Mouse (Mus musculus) heart, embryonic 11.5 days (tissue): ENCODE measurements around the gene Slc38a6. TPM values are rescaled to one million over a fixed set of nuclear protein-coding genes. Genes with fewer than 3 reads are reported as not detected.

ENCODE experiments used
- ATAC-seq: fragments of 200-750 bp; cut with Nextera tagmentation; replicated peaks from 2 replicates; pipeline ENCODE4 v1.8.0; 2017; ENCODE audit warnings: moderate library complexity; ENCODE audit not compliant: insufficient number of reproducible peaks, low FRiP score, low TSS enrichment
- H3K27ac ChIP-seq: fragments of 300-500 bp; sonication (generic); 2 replicates; pipeline ENCODE4 v1.5.1; 2014; ENCODE audit warnings: mild to moderate bottlenecking, low read depth, low read length
- H3K27me3 ChIP-seq: fragments of 300-500 bp; sonication (generic); 2 replicates; pipeline ENCODE4 v1.6.1; 2014; ENCODE audit warnings: mild to moderate bottlenecking, low read length, mixed read lengths; ENCODE audit not compliant: control insufficient read depth, insufficient read depth
- H3K36me3 ChIP-seq: fragments of 300-500 bp; sonication (generic); 2 replicates; pipeline ENCODE4 v1.6.1; 2014; ENCODE audit warnings: mild to moderate bottlenecking, low read length, moderate library complexity, mixed read lengths; ENCODE audit not compliant: control insufficient read depth, insufficient read depth
- H3K4me1 ChIP-seq: fragments of 300-500 bp; sonication (generic); 2 replicates; pipeline ENCODE4 v1.6.1; 2014; ENCODE audit warnings: low read length; ENCODE audit not compliant: control insufficient read depth, insufficient read depth
- H3K4me2 ChIP-seq: fragments of 300-500 bp; sonication (generic); 2 replicates; pipeline ENCODE4 v1.6.1; 2014; ENCODE audit warnings: mild to moderate bottlenecking, moderate library complexity
- H3K4me3 ChIP-seq: fragments of 300-500 bp; sonication (generic); 2 replicates; pipeline ENCODE4 v1.5.1; 2014; ENCODE audit warnings: low read depth, low read length
- H3K9ac ChIP-seq: fragments of 300-500 bp; sonication (generic); 2 replicates; pipeline ENCODE4 v1.6.1; 2014; ENCODE audit warnings: mild to moderate bottlenecking, low read depth, low read length, moderate library complexity
- H3K9me3 ChIP-seq: fragments of 300-500 bp; sonication (generic); replicated peaks from 2 replicates; pipeline ENCODE4 v1.6.1; 2016; ENCODE audit warnings: low read length; ENCODE audit not compliant: control insufficient read depth
- WGBS: fragments of 180-500 bp; shearing (Covaris S2); extraction: QIAGEN DNeasy Blood & Tissue Kit; methylation state at CpG from one replicate; pipeline ENCODE4 v1.1.7; 2014; ENCODE audit not compliant: insufficient replicate concordance; 5-methylcytosine and 5-hydroxymethylcytosine counted together
- polyA plus RNA-seq: library from polyadenylated mRNA; unstranded; fragments of >200 nt; fragmentation: Nextera tagmentation; extraction: Ambion mirVana; gene quantifications from 2 replicates; pipeline ENCODE4 v1.2.1, GENCODE M21; 2014

The Slc38a6 gene
- polyA plus RNA-seq, 1 experiment from 2014 or later = 8.7 TPM

- no peaks in the 10 kb centered on the region for H3K4me1 ChIP-seq
- 86% methylated on average over 2 of the region's 2 CpGs for WGBS
- H3K4me2 ChIP-seq = no peak overlapping the region
These were observed 14.0 kb downstream of the Slc38a6 start for GRCm38 (mm10) chr12:73300531-73300930.

GRCm38 (mm10) chr12:73304636-73305035 lies 18.1 kb downstream of the Slc38a6 start:
- Histone ChIP-seq H3K4me1 (no peaks in the 10 kb centered on the region), H3K36me3 (0 out of 2 replicates have a peak, but pooled peaks cover 2% of the 10 kb centered on the region), H3K9ac (no peak overlapping the region), H3K27ac (no peak overlapping the region), H3K27me3 (no peaks in the 10 kb centered on the region), H3K4me2 (no peak overlapping the region), H3K4me3 (no peak overlapping the region), H3K9me3 (no peaks in the 10 kb centered on the region)
- whole genome bisulfite sequencing = 81% methylated on average over 4 of the region's 4 CpGs
- ATAC-seq = no peak

More at GRCm38 (mm10) chr12:73300531-73300930, 14.0 kb downstream of the Slc38a6 start:
- Histone ChIP-seq H3K27me3 (no peaks in the 10 kb centered on the region), H3K9ac (no peak overlapping the region), H3K27ac (no peak overlapping the region), H3K36me3 (0 out of 2 replicates have a peak, but pooled peaks cover 2% of the 10 kb centered on the region), H3K9me3 (no peaks in the 10 kb centered on the region), H3K4me3 (no peak overlapping the region)
- no peak for ATAC-seq

GRCm38 (mm10) chr12:73307750-73308149 lies 21.2 kb downstream of the Slc38a6 start:
- no peaks in the 10 kb centered on the region for H3K27me3 ChIP-seq
- WGBS = 86% methylated on average over 4 of the region's 4 CpGs
- peaks cover 5% of the 10 kb centered on the region for H3K36me3 ChIP-seq
- no peaks in the 10 kb centered on the region for H3K4me1 ChIP-seq
- no peak overlapping the region for H3K4me3 ChIP-seq
- H3K9me3 ChIP-seq = no peaks in the 10 kb centered on the region
- H3K9ac ChIP-seq = no peak overlapping the region
- no peak overlapping the region for H3K27ac ChIP-seq
- ATAC-seq = no peak
- no peak overlapping the region for H3K4me2 ChIP-seq

- no peaks in the 10 kb centered on the region for H3K9me3 ChIP-seq
- H3K4me2 ChIP-seq = no peak overlapping the region
- WGBS = 80% methylated on average over 2 of the region's 2 CpGs
- ATAC-seq = no peak
- no peaks in the 10 kb centered on the region for H3K27me3 ChIP-seq
- peaks cover 5% of the 10 kb centered on the region for H3K36me3 ChIP-seq
- H3K4me1 ChIP-seq = no peaks in the 10 kb centered on the region
- no peak overlapping the region for H3K27ac ChIP-seq
- H3K9ac ChIP-seq = no peak overlapping the region
- H3K4me3 ChIP-seq = no peak overlapping the region
These were observed 22.1 kb downstream of the Slc38a6 start for GRCm38 (mm10) chr12:73308711-73309110.

- WGBS = 85% methylated on average over 7 of the region's 7 CpGs
- H3K27ac ChIP-seq = no peak overlapping the region
- no peak overlapping the region for H3K4me3 ChIP-seq
- no peak overlapping the region for H3K9ac ChIP-seq
- no peak for ATAC-seq
- H3K9me3 ChIP-seq = no peaks in the 10 kb centered on the region
- H3K4me2 ChIP-seq = no peak overlapping the region
- H3K4me1 ChIP-seq = no peaks in the 10 kb centered on the region
- H3K27me3 ChIP-seq = no peaks in the 10 kb centered on the region
- H3K36me3 ChIP-seq = no peaks in the 10 kb centered on the region
These were observed 31.4 kb downstream of the Slc38a6 start for GRCm38 (mm10) chr12:73317706-73318686.

GRCm38 (mm10) chr12:73324180-73324586 lies 37.6 kb downstream of the Slc38a6 start:
- Histone ChIP-seq H3K4me2 (no peak overlapping the region), H3K4me1 (peaks cover 10% of the 10 kb centered on the region), H3K27me3 (no peaks in the 10 kb centered on the region), H3K36me3 (no peaks in the 10 kb centered on the region), H3K9me3 (no peaks in the 10 kb centered on the region), H3K27ac (no peak overlapping the region), H3K4me3 (no peak overlapping the region), H3K9ac (no peak overlapping the region)
- no peak for ATAC-seq
- 89% methylated on average over 8 of the region's 8 CpGs for WGBS

GRCm38 (mm10) chr12:73324742-73325141 lies 38.2 kb downstream of the Slc38a6 start:
- H3K4me2 ChIP-seq = no peak overlapping the region
- WGBS = 88% methylated on average over 1 of the region's 1 CpGs
- H3K27me3 ChIP-seq = no peaks in the 10 kb centered on the region
- no peak overlapping the region for H3K27ac ChIP-seq
- no peak overlapping the region for H3K9ac ChIP-seq
- H3K4me1 ChIP-seq = peaks cover 10% of the 10 kb centered on the region
- ATAC-seq = no peak; the same call in 1 of the 2 replicates
- no peaks in the 10 kb centered on the region for H3K36me3 ChIP-seq
- no peak overlapping the region for H3K4me3 ChIP-seq
- no peaks in the 10 kb centered on the region for H3K9me3 ChIP-seq

- peak overlapping the region; percentile 76 for H3K27ac ChIP-seq
These were observed 38.6 kb downstream of the Slc38a6 start for GRCm38 (mm10) chr12:73325181-73325580.

More at GRCm38 (mm10) chr12:73325181-73325580, 38.6 kb downstream of the Slc38a6 start:
- H3K9me3 ChIP-seq = no peaks in the 10 kb centered on the region
- no peak overlapping the region for H3K4me3 ChIP-seq
- WGBS = 13% methylated on average over 2 of the region's 2 CpGs
- no peaks in the 10 kb centered on the region for H3K36me3 ChIP-seq
- no peaks in the 10 kb centered on the region for H3K27me3 ChIP-seq
- peaks cover 10% of the 10 kb centered on the region for H3K4me1 ChIP-seq
- H3K4me2 ChIP-seq = no peak overlapping the region
- no peak for ATAC-seq
- no peak overlapping the region for H3K9ac ChIP-seq
